Mouse (Mus musculus): Measurements from ENCODE around the gene Myo3b.

Myo3b gene

DNA sequence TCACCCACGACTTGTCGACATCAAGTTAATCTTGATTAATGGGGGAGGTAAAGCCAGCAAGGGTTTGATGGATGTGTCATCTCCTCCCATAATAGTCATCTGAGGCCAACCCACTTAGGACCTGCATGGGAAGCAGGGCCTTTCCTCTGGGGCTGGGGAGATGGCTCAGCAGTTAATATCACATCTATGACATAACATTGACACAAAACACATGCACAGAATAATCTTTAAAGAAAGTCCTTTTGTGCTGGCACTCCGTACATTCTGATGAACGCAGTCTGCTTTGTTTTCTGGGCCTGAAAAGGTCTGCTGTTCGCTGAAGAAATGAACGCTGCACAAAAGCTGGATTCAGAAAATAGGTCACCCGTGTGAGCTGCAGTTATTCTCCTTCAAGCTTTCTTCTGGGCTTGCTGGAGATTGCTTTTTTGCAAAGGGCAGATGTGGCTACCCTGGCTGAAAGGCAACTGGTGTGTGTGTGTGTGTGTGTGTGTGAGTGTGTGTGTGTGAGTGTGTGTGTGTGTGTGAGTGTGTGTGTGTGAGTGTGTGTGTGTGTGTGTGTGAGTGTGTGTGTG, 26.9 kb downstream of the Myo3b start:
- DNase-seq (ENCODE audit: low read depth, low spot score) = no peak

DNA sequence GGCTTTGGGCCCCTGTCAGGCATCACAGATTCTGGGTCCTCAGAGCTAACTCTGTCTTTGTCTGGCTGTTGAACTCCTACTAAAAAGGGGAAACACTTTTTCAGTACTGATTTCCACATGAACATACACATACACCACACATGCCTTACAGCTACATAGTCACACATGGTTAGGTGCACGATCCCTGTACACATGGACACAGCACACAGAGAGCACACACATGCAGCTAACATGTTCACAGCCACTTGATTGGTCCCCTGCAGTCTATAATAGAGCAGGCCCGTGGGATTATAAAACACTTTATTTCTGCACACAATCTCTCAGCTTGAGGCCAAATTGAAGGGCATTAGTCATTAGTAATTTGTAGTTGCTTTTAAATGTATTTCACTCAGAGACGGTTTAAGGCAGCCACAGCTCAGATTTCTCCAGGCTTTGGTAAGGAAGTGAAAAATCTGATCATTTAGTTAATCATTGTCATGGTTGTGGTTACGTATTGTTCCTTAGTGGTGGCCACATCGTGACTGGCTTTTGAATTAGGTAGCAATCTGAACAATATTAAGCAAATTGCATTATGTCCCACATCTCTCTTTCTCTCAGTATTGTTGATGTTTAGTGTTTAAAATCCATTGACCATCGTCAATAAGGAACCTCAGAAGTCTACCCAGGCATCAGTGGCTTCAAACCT, 27.6 kb downstream of the Myo3b start:
- no peak for DNase-seq (ENCODE audit: low read depth, low spot score)

DNA sequence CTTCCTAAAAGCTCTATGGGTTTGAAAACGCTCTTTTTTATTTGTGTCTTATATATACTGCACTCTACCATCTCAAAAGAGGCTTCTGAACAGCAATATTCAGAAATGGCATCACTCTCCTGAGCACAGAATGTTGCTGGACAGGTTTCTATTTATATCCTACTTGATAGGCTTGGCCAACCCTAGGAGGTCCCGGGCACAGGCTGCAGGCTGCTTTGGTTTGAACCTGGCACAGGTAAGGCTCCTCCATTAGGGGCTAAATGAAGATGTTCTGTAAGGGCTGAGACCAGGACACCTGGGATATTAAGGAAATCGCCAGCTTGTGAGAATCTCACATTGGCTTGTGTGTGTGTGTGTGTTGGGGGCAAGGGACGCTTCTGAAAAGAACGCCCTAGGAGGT, 30.9 kb downstream of the Myo3b start:
- no peak for DNase-seq (ENCODE audit: low read depth, low spot score)

DNA sequence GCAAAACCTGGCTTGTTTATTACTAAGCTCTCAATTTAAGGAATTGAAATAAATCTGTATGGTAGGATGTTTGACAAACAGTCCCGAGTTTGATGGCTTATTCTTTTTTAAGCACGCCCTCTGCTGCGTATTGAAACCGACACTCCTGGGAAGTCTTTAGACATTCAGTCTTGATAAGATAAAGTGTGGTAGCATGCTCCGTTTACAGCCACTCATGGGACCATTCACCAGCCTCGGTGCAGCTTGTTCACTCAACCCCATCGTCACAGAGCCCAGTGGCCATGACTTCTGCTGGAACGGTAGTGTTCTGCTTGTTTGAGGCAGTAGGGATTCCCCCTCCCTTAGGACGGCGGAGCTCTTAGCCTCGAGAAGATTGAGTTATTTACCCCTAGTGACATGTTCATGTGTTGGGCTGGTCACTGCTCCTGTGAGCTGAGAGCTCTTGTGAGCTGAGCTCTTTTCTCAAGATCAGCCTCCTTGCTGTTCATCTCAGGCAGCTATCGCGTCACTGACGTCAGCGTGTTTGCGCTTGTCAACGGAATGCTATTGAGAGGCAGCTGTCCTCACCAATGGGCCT, 44.6 kb downstream of the Myo3b start:
- DNase-seq (ENCODE audit: low read depth, low spot score) = no peak

DNA sequence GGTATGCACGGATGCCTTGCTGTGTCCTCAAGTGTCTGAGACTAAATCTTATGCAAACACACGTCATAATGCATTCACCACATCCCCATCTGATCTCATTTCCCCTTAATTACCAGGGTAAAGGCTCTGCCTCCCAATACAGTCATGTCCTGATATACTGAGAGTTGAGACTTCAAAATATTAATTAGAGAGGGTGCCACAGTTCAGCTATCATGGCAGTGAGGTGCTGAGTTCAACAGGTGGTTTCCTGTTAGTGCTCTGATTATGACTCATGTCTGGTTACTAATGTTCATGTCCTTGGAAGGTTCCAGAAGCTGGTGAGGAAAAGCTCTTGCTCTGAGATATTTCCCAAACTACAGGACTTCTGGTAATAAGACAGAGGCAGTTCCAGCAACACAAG, 52.3 kb downstream of the Myo3b start:
- DNase-seq (ENCODE audit: low read depth, low spot score) = no peak

DNA sequence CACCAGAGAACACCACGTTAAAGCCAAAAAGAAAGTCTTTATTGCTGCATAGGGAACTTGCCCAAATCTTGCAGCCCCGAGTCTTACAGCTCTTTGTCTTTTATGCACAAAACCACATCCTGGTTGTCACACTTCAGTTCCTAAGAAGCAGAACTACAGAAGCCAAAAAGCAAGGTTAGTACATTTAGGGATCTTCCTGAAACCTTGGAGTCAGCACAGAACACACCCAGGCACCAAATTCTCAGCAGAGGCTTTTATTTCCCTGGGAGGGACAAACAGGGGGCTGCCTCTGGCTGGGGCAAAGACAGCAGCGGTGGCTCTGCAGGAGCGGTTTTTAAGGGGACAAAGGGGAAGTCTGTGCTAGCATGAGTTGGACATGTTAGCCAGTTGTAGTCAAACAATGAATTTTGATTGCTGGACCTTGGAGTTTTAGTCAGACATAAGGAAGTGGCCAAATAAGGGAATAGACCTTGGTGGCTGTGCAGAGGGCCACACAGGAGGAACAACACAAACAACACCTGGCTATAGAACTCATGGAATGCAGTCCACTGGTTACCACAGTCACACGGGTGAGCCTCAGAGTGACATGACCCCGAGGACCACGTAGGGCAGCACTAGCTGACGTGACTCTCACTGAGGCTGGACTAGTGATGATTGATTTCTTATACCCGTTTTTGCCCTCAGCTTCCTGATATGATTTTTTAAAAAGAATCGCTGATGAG, 53.0 kb downstream of the Myo3b start:
- no peak for DNase-seq (ENCODE audit: low read depth, low spot score)

DNA sequence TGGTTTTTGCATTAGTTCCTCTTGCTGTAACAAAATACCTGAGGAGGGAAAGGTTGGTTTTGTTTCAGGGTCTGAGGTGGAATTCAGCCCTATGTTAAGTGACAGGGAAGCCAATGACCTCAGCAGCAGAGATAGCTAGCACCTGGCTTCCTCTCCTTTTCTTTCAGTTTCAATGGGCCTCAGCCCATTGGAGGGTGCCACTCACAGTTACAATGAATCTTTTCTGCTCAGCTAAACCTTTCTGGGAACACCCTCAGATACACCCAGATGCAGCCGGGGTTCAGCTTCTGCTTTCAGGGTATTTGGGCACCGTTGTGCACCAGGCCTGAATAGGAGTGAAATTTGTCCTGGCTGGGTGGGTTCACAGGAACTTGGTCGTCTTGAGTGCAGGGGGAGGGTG, 53.7 kb downstream of the Myo3b start:
- DNase-seq (ENCODE audit: low read depth, low spot score) = no peak

DNA sequence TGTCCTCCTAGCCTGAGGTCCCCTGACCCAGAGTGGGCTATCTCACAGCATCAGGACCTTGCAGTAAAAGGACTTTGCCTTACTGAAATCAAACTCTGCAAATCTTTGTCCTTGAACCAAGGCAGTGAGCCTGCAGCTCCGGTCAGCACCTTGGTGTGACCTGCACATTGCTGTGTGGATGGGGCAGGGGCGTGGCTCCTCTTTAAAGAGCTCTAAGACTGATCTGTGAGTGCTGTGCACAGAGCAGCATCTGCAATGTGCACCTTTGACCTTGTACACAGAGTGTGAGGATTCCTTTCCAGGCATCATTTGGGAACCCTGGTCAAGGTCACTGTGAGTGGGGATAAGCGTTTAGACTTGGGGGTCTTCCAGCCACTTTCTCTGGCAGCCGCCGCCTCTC, 55.5 kb downstream of the Myo3b start:
- no peak for DNase-seq (ENCODE audit: low read depth, low spot score)

DNA sequence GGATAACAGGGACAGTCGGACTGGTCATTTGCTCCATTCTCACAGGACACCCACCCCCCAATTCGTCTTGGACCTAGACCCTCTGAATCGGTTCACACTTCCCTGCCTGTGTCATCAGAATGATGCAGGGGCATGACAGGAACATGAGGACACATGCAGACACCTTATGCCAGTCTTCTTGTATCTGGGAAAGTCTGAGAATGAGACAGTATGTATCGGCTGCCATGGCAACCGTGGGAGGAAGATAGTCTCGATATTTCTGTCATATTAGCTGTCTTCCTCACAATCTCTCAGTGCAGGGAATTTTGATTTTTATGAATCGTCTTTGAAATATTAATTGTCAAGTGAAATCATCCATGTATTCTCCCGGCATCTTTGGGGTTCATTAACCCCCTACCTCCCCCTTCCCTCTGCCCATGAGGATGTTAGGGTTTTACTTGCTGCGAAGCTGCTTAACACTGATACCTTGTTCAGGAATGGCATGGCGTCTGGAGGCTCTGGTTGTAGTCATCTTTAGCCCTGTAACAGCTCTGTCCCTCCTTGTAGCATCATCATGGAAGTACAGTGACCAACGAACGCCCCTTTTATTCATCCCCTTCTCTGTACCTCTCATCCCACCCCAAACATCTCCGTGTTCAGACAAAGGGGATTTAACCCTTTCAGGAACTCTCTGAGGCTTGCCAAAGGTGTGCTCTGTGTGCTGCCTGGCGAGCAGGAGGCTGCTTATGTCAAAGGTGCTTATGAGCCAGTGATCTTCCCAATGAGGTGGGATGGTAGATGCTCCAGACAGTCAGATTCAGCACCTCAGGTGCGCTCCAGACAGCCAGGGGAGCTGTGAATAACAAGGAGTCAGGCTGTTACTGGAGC, 58.5 kb downstream of the Myo3b start:
- no peak for DNase-seq (ENCODE audit: low read depth, low spot score)

DNA sequence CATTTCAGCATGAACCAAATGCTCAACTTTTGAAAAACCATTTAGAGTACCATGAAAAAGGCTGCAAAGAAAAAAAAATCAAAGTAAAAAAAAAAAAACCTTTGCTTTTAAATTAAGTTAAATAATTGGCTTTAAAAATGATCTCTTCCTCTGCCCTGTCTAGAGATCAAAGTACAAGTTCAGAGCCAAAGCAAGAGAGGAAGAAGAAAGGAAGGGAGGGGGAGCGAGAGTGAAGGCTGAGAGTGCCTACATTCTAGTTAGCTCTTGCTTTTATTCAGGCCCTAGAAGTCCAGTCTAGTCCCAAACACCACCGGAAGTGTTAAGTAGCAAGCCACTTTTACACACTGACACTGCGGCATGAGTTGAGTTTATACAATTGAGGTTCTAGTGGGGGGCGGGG, 60.5 kb downstream of the Myo3b start:
- DNase-seq (ENCODE audit: low read depth, low spot score) = no peak

DNA sequence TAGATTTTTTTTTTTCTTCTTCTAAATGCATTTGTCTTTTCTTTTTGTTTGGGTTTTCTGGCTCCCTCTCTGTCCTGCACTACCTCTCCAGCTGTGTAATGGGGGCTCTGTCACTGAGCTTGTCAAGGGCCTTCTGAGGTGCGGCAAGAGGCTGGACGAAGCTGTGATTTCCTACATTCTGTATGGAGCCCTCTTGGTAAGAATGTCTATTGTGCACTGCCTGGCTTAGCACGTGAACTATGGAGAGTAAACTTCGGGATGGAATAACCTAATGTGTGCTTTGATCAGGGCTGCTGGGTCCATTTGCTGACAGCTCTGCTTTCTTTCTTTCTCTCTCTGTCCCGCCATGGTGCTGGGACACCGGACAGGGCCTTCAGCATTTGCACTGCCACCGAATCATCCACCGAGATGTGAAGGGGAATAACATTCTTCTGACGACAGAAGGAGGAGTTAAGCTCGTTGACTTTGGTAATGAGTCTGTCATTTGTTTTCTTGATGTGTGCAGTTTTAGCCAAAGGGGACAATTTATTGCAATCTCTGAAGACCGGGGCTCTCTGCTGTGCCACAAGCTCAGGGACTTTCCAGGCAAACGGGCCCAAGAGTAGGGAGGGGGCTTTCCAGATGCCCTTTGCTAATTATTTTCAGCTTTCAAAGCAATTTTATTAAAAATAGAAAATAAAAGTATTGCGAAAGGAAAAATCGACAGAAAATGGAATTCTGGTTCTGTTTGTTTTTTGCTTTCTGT, 66.5 kb downstream of the Myo3b start:
- DNase-seq (ENCODE audit: low read depth, low spot score) = no peak

DNA sequence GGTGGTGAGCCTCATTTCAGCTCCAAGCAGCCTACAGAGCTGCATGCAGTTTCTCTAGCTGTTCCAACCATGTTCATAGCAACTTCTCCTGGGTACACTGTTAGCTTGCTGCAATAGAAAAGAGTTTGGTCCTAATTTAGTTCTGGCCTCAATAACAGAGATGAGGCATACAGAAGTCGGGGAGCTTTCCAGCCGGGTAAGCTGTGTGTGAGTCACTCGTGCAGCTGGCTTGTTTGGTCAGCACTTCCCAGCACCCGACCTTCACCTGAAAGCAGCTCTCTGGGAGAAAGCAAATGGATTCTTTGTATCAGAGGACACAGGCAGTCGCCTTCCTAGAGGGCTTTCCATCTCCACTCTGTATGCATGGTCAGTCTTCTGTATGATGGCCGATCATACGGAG, 70.1 kb downstream of the Myo3b start:
- DNase-seq (ENCODE audit: low read depth, low spot score) = no peak

DNA sequence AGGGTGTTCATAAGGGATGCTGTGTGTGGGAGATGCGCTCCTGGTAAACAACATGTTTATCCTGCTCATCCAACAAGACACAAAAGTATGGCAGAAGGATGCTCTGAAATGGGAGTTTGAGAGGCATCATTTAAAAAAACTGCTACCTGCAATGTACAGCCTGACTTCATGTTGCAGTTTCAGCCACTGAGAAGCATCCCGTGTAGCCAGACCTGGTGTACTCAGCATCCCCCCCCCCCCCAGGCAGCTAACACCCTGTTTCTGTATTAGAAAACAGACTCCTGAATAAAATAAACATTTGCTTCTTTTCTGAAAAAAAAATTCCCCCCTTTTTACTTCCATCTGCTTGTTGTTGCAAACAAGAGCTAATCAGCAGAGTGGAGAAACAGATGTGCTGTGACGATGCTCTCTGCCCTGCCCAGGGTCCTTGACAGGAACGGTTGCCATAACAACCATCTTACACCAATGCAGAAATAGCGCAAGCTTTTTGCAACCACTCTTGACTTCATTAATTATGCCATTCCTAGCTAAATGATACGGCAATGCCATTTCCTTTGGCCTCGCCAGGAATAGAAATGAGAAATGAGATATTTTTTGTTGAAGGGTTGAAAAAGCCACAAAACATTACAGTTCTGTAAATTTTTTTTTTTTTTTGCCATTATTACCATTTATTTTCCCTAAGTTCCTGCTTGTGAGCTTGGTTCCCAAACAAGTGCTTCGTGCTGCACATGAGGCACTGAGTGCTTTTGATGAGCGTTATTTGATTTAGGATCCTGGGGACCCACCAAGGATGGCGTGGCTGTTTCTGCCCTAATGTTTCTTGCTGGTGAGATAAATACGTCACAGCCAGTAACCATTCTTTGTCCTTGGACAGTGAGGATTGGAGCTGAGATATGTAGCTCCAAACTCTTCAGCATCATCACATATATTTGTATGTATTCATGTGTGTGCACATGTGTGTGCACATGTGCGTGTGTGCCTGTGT, 75.2 kb downstream of the Myo3b start:
- DNase-seq (ENCODE audit: low read depth, low spot score) = no peak

DNA sequence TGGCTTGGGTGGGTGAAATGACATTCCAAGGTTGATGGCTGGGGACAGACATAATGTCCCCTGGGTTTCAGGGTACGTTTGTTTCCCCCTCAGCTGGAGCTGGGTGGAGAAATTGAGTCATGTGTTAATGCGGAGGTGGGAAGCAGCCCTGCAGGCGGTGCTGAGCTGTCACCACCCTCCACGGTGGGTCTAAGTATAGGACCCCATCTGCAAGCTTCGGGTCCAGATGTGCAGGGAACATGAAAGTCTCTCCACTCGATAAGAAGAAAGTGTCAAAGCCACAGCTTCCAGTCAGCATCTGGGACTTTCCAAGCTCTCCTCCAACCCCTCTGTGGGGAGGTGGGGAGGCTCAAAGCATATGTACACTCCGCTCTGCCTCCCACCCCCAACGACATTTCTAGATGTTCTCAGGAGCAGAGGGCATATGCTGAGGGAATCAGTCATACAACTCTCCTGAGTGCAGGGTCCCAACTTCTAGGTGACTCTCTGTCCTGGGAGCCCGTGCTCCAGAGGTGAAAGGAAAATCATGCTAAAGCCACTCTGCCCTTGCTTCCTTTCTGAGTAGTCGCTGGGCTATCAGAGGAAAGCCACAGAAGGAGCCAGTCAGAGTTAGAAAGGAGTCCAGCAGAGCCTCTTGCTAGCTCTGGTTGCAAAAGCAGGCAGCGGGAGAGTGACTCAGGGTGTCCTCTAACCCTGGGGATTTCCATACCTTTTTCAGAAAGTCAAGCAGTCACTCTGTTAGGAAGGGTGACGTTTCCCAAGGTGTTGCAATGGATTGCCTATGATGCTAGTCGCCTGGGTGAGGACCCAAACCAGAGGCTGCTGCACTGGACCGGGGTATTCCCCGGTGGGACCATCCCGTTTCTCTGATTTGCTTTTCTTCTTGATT, 79.7 kb downstream of the Myo3b start:
- DNase-seq (ENCODE audit: low read depth, low spot score) = no peak

DNA sequence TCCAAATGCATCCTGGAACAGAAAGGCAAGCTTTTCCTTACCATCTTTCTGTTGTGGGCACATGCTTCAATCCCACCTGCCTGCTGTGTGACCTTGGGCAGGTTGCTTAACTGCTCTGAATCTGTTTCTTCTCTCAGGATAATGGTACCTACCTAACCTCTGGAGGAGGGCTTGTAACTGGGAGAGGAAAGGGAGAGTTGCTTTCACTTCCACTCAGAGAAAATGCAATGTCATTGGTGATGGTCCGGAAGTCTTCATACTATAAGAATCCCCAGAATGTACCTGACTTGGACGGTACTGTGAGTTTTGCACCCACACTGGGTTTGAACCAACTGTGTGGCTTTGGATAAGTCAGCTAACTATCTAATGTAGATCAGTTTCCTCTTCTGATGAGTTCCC, 80.3 kb downstream of the Myo3b start:
- DNase-seq (ENCODE audit: low read depth, low spot score) = no peak

DNA sequence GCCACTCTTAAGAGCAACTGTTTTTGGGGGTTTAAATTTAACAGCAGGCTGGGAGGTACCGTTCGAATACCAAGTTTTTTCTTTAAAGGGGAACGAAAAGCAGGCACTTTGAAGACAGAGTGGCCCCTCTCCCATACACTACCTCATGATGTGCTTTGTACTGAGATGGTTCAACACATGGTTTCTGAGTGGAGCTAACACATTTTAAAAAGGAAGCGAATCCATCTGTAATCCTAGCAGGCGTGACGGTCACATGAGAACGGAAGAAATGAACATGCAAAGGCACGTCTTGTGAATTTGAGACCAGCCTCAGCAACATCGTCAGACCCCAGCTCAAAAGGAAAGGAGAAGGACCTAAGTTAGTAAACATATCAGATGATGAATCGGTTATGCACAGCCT, 87.4 kb downstream of the Myo3b start:
- DNase-seq (ENCODE audit: low read depth, low spot score) = no peak

DNA sequence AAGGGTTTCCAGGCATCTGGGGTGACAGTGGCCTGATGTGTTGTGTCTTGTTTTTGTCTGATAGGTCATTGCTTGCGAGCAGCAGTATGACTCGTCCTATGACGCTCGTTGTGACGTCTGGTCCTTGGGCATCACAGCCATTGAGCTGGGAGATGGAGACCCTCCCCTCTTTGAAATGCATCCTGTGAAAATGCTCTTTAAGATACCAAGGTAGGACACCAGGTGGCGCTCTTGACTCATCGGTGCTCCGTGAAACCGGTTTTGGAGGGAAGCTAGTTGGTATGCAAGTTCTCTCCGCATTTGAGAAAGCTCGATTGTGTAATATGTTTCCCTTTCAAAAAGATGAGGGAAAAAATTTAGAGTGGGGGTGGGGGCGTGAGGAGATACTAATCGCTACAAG, 87.9 kb downstream of the Myo3b start:
- peak; percentile 65 for DNase-seq (ENCODE audit: low read depth, low spot score)

DNA sequence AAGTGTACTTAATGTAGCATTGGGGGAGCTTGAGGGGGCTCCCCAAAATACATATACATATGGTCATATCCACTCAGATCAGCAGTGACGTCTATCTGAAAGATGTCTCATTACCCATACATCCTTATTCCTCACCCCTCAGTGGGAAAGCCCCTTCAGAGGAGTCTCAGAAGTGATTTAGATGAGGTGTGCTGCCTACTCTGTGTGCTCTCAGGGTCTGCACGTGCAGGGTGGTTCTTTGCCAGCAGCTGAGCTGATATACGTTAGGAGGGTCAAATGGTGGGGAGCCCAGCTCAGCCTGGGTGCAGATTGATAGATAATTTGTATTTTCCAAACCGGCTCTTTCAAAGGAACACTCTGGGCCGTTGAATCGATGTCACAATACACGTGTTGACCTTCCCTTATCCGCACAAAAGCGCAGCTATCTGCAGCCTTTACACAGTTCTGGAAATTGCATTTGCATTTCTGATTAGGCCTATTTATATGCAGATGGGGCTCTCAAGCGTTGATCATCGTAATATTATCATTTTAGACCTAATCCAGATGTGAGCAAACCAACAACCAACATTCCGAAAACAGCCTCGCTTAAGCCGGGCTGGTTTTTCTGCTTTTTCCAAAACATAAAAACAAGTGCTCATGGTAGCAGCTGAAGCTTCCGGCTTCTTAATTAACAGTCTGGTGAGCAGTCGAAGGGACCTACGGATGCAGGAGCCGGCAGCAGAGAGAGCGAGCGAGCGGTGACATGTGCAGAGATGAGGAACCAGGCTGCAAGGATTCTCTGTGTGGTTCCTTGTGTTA, 88.6 kb downstream of the Myo3b start:
- DNase-seq (ENCODE audit: low read depth, low spot score) = no peak

Measured in WW6 (cell line).